Mouse (Mus musculus): ENCODE measurements at regions not wholly inside any gene's neighbourhood (a gene's known extent, or its start where the extent isn't known, plus 50 kb on each side); places are given as distances from the start of the nearest gene placed in this dataset.

DNA sequence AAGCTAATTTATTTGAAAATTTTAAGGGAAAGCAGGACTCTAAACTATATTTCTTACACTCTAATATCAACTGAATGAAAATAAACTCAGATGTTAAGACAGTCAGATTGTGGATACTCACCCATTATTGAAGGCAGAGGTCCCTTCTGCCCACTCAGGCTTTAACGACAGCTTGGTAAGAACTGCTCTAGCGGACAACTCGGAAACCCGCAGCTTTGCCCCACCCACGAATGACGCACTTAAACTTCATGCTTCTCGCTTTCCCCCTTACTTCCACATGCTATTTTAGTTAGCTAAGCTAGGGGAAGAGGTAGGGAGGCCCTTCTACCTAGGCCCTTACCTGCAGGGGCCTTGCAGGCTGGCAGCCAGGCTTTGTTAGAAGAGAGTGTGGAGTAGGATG lies 50.8 kb upstream of the Elmo1 start:
- H3K27ac ChIP-seq (ENCODE audit: control insufficient read depth, low read depth, low read length): no peak overlapping the region
- no peaks in the 10 kb centered on the region for H3K9me3 ChIP-seq (replicated peaks; ENCODE audit: insufficient read depth, low read length)
- no peak overlapping the region for H3K9ac ChIP-seq (ENCODE audit: control insufficient read depth, low read depth, low read length, poor library complexity, severe bottlenecking)
- no peaks in the 10 kb centered on the region for H3K27me3 ChIP-seq (ENCODE audit: control insufficient read depth in 1 of 2, insufficient read depth in 2 of 2, low read length in 2 of 2)
- no peak for TF ChIP-seq CTCF (IDR thresholded peaks at IDR 0.05 in 2 of 3, conservative IDR thresholded peaks at IDR 0.05 in 1 of 3; ENCODE audit: control insufficient read depth in 1 of 3, insufficient read depth in 1 of 3, low read depth in 2 of 3, low read length in 3 of 3, poor library complexity in 1 of 3, severe bottlenecking in 1 of 3)
- TF ChIP-seq RAD21 (IDR thresholded peaks at IDR 0.05; ENCODE audit: low read depth, low read length): no peak
- no peak for TF ChIP-seq ZKSCAN1 (IDR thresholded peaks at IDR 0.05; ENCODE audit: low read depth, low read length)
- no peak for TF ChIP-seq MYB (IDR thresholded peaks at IDR 0.05; ENCODE audit: low read depth, low read length)
- no peak for TF ChIP-seq ELF1 (IDR thresholded peaks at IDR 0.05; ENCODE audit: low read depth, low read length)
- no peak for TF ChIP-seq ZMIZ1 (IDR thresholded peaks at IDR 0.05; ENCODE audit: low read depth, low read length)
- no peak for TF ChIP-seq HCFC1 (IDR thresholded peaks at IDR 0.05; ENCODE audit: low read depth, low read length)
- TF ChIP-seq USF2 (IDR thresholded peaks at IDR 0.05; ENCODE audit: borderline replicate concordance in 1 of 2, insufficient read depth in 1 of 2, low read depth in 1 of 2, low read length in 2 of 2): no peak
- TF ChIP-seq POLR2A (IDR thresholded peaks at IDR 0.05; ENCODE audit: control insufficient read depth in 1 of 2, insufficient read depth in 1 of 2, low read depth in 1 of 2, low read length in 2 of 2, poor library complexity in 1 of 2): no peak
- no peak for TF ChIP-seq KAT2A (conservative IDR thresholded peaks at IDR 0.05; ENCODE audit: low read depth, low read length)
- no peak for TF ChIP-seq E2F4 (IDR thresholded peaks at IDR 0.05; ENCODE audit: borderline replicate concordance, low read depth, low read length)
- no peak for TF ChIP-seq ZNF384 (IDR thresholded peaks at IDR 0.05; ENCODE audit: low read depth, low read length)
- no peak for TF ChIP-seq GABPA (IDR thresholded peaks at IDR 0.05; ENCODE audit: low read depth, low read length)
- TF ChIP-seq USF1 (IDR thresholded peaks at IDR 0.05; ENCODE audit: low read depth, low read length): no peak
- no peak for TF ChIP-seq EP300 (IDR thresholded peaks at IDR 0.05; ENCODE audit: low read depth in 1 of 2, low read length in 2 of 2)
- TF ChIP-seq UBTF (IDR thresholded peaks at IDR 0.05; ENCODE audit: borderline replicate concordance, insufficient read depth, low read depth, low read length): no peak
- TF ChIP-seq MYC (IDR thresholded peaks at IDR 0.05; ENCODE audit: low read depth, low read length): no peak
- no peak for TF ChIP-seq CHD2 (IDR thresholded peaks at IDR 0.05; ENCODE audit: low read length)
- no peak for TF ChIP-seq GATA1 (IDR thresholded peaks at IDR 0.05; ENCODE audit: low read depth, low read length)
- TF ChIP-seq BHLHE40 (IDR thresholded peaks at IDR 0.05; ENCODE audit: borderline replicate concordance, low read depth, low read length): no peak
- no peaks in the 10 kb centered on the region for H3K4me1 ChIP-seq (ENCODE audit: control insufficient read depth in 1 of 2, insufficient read depth in 2 of 2, low read length in 2 of 2)
- no peak overlapping the region for H3K4me3 ChIP-seq (ENCODE audit: control insufficient read depth in 1 of 2, insufficient read depth in 1 of 2, low read depth in 2 of 2, low read length in 2 of 2)
- no peaks in the 10 kb centered on the region for H3K36me3 ChIP-seq (ENCODE audit: control insufficient read depth in 1 of 2, insufficient read depth in 2 of 2, low read length in 2 of 2)
- DNase-seq (ENCODE audit: low read depth, low spot score): no peak
- no peaks in the 10 kb centered on the region for H3K79me2 ChIP-seq (ENCODE audit: control insufficient read depth, insufficient read depth, low read length, poor library complexity)

DNA sequence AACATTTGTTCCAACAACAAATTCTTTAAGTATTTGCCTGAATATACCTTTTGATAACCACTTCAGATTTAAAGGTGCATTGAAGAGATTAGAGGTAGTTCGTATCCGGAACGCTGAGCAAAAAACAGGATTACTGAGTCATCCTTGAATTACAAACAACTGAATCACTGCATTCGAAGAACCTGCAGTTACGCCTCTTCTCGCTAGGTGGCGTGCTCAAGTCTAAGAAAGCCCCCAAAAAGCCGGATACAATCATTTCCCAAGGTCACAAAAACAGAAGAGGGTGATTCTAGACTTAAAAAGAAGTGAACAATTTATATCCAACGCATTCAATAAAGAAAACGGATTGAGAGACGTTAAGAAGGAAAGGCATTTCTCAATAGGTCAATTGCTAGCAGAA lies 51.9 kb upstream of the Elmo1 start:
- no peaks in the 10 kb centered on the region for H3K36me3 ChIP-seq (ENCODE audit: control insufficient read depth in 1 of 2, insufficient read depth in 2 of 2, low read length in 2 of 2)
- H3K79me2 ChIP-seq (ENCODE audit: control insufficient read depth, insufficient read depth, low read length, poor library complexity): no peaks in the 10 kb centered on the region
- TF ChIP-seq RAD21 (IDR thresholded peaks at IDR 0.05; ENCODE audit: low read depth, low read length): peak; percentile 26
- TF ChIP-seq CTCF (IDR thresholded peaks at IDR 0.05 in 2 of 3, conservative IDR thresholded peaks at IDR 0.05 in 1 of 3; ENCODE audit: control insufficient read depth in 1 of 3, insufficient read depth in 1 of 3, low read depth in 2 of 3, low read length in 3 of 3, poor library complexity in 1 of 3, severe bottlenecking in 1 of 3): peak; percentile 45 to 52 (median 47)
- TF ChIP-seq SMC3 (IDR thresholded peaks at IDR 0.05; ENCODE audit: low read depth, low read length): peak; percentile 42
- TF ChIP-seq ZC3H11A (IDR thresholded peaks at IDR 0.05; ENCODE audit: low read depth, low read length): no peak
- H3K4me3 ChIP-seq (ENCODE audit: control insufficient read depth in 1 of 2, insufficient read depth in 1 of 2, low read depth in 2 of 2, low read length in 2 of 2): no peak overlapping the region
- H3K9ac ChIP-seq (ENCODE audit: control insufficient read depth, low read depth, low read length, poor library complexity, severe bottlenecking): no peak overlapping the region
- no peaks in the 10 kb centered on the region for H3K27me3 ChIP-seq (ENCODE audit: control insufficient read depth in 1 of 2, insufficient read depth in 2 of 2, low read length in 2 of 2)
- H3K9me3 ChIP-seq (replicated peaks; ENCODE audit: insufficient read depth, low read length): no peaks in the 10 kb centered on the region
- H3K4me1 ChIP-seq (ENCODE audit: control insufficient read depth in 1 of 2, insufficient read depth in 2 of 2, low read length in 2 of 2): no peaks in the 10 kb centered on the region
- H3K27ac ChIP-seq (ENCODE audit: control insufficient read depth, low read depth, low read length): no peak overlapping the region
- peak; percentile 12 for DNase-seq (ENCODE audit: low read depth, low spot score)

Measured in MEL (cell line).